Mouse (Mus musculus) MEL (cell line): ENCODE measurements at regions not wholly inside any gene's neighbourhood (a gene's known extent, or its start where the extent isn't known, plus 50 kb on each side); places are given as distances from the start of the nearest gene placed in this dataset.

Source experiments
- DNase-seq: peaks from one replicate; pipeline ENCODE4 v3.0.0; 2011; ENCODE audit warnings: low read depth, low spot score
- H3K27ac ChIP-seq: 2 replicates; pipeline ENCODE4 v1.5.1; 2012; ENCODE audit warnings: low read depth, mild to moderate bottlenecking, control low read depth, low read length, moderate library complexity; ENCODE audit not compliant: control insufficient read depth
- H3K27me3 ChIP-seq, 2 experiments: fragments of 150-350 bp in 1 of 2; sonication (generic) in 1 of 2; 2 replicates each; pipeline ENCODE4 v1.6.1; 2012; ENCODE audit warnings: low read length in 2 of 2, mild to moderate bottlenecking in 2 of 2, improper control_type of control experiment in 1 of 2, moderate library complexity in 1 of 2; ENCODE audit not compliant: insufficient read depth in 2 of 2, control insufficient read depth in 1 of 2
- H3K36me3 ChIP-seq, 2 experiments: 2 replicates each; pipeline ENCODE4 v1.6.1; 2012 to 2014; ENCODE audit warnings: low read length in 2 of 2, improper control_type of control experiment in 1 of 2, inconsistent platforms in 1 of 2, mild to moderate bottlenecking in 1 of 2; ENCODE audit not compliant: insufficient read depth in 2 of 2, control insufficient read depth in 1 of 2
- H3K4me1 ChIP-seq, 2 experiments: fragments of 150-350 bp in 1 of 2; sonication (generic) in 1 of 2; 2 replicates each; pipeline ENCODE4 v1.6.1; 2012; ENCODE audit warnings: low read length in 2 of 2, improper control_type of control experiment in 1 of 2, mild to moderate bottlenecking in 1 of 2; ENCODE audit not compliant: insufficient read depth in 2 of 2, control insufficient read depth in 1 of 2
- H3K4me3 ChIP-seq, 2 experiments: fragments of 150-350 bp in 1 of 2; sonication (generic) in 1 of 2; 2 replicates each; pipeline ENCODE4 v1.5.1; 2012; ENCODE audit warnings: low read depth in 2 of 2, low read length in 2 of 2, mild to moderate bottlenecking in 2 of 2, moderate library complexity in 2 of 2, control low read depth in 1 of 2, improper control_type of control experiment in 1 of 2; ENCODE audit not compliant: control insufficient read depth in 1 of 2, insufficient read depth in 1 of 2
- H3K79me2 ChIP-seq: 2 replicates; pipeline ENCODE4 v1.6.1; 2012; ENCODE audit warnings: mild to moderate bottlenecking, low read length, moderate library complexity; ENCODE audit not compliant: control insufficient read depth, poor library complexity, insufficient read depth
- H3K9ac ChIP-seq: 2 replicates; pipeline ENCODE4 v1.6.1; 2012; ENCODE audit warnings: low read depth, mild to moderate bottlenecking, control low read depth, low read length, moderate library complexity; ENCODE audit not compliant: control insufficient read depth, poor library complexity, severe bottlenecking
- H3K9me3 ChIP-seq: fragments of 150-350 bp; sonication (generic); replicated peaks from 2 replicates; pipeline ENCODE4 v1.6.1; 2012; ENCODE audit warnings: mild to moderate bottlenecking, low read length, improper control_type of control experiment, moderate library complexity; ENCODE audit not compliant: insufficient read depth
- BHLHE40 ChIP-seq: IDR thresholded peaks from 2 replicates; pipeline ENCODE4 v1.6.1; 2012; ENCODE audit warnings: low read depth, mild to moderate bottlenecking, inconsistent platforms, low read length, improper control_type of control experiment, borderline replicate concordance
- CHD2 ChIP-seq: IDR thresholded peaks from 2 replicates; pipeline ENCODE4 v1.6.1; 2011; ENCODE audit warnings: low read length, improper control_type of control experiment
- ELF1 ChIP-seq: IDR thresholded peaks from 2 replicates; pipeline ENCODE4 v1.6.1; 2014; ENCODE audit warnings: low read depth, mild to moderate bottlenecking, inconsistent platforms, low read length, improper control_type of control experiment, moderate library complexity
- ETS1 ChIP-seq: IDR thresholded peaks from 2 replicates; pipeline ENCODE4 v1.6.1; 2012; ENCODE audit warnings: low read depth, mild to moderate bottlenecking, inconsistent platforms, low read length, improper control_type of control experiment, moderate library complexity
- GABPA ChIP-seq: IDR thresholded peaks from 2 replicates; pipeline ENCODE4 v1.6.1; 2012; ENCODE audit warnings: low read depth, mild to moderate bottlenecking, inconsistent platforms, low read length, improper control_type of control experiment, moderate library complexity
- JUND ChIP-seq: IDR thresholded peaks from 2 replicates; pipeline ENCODE4 v1.6.1; 2011; ENCODE audit warnings: low read depth, mild to moderate bottlenecking, improper control_type of control experiment, low read length
- KAT2A ChIP-seq: conservative IDR thresholded peaks from 2 replicates; pipeline ENCODE4 v1.6.1; 2012; ENCODE audit warnings: low read depth, low read length, improper control_type of control experiment, inconsistent platforms
- NELFE ChIP-seq: IDR thresholded peaks from 2 replicates; pipeline ENCODE4 v1.6.1; 2011; ENCODE audit warnings: low read depth, low read length, improper control_type of control experiment
- POLR2A ChIP-seq, 2 experiments: IDR thresholded peaks; 2 replicates each; pipeline ENCODE4 v1.6.1; 2011 to 2012; ENCODE audit warnings: low read length in 2 of 2, mild to moderate bottlenecking in 2 of 2, control low read depth in 1 of 2, improper control_type of control experiment in 1 of 2, low read depth in 1 of 2, moderate library complexity in 1 of 2; ENCODE audit not compliant: control insufficient read depth in 1 of 2, insufficient read depth in 1 of 2, poor library complexity in 1 of 2
- POLR2AphosphoS2 ChIP-seq: IDR thresholded peaks from 2 replicates; pipeline ENCODE4 v1.6.1; 2011; ENCODE audit warnings: low read length, improper control_type of control experiment
- POLR2AphosphoS5 ChIP-seq: IDR thresholded peaks from 2 replicates; pipeline ENCODE4 v1.6.1; 2012; ENCODE audit warnings: low read depth, borderline replicate concordance, mild to moderate bottlenecking, inconsistent platforms, low read length, moderate library complexity, mixed read lengths
- SMC3 ChIP-seq: IDR thresholded peaks from 2 replicates; pipeline ENCODE4 v1.6.1; 2011; ENCODE audit warnings: low read depth, low read length, improper control_type of control experiment
- TAL1 ChIP-seq: IDR thresholded peaks from 2 replicates; pipeline ENCODE4 v1.6.1; 2012; ENCODE audit warnings: mild to moderate bottlenecking, inconsistent platforms, low read length, moderate library complexity, mixed read lengths
- TBP ChIP-seq: IDR thresholded peaks from 2 replicates; pipeline ENCODE4 v1.8.0; 2011; ENCODE audit warnings: low read depth, low read length, improper control_type of control experiment
- TCF12 ChIP-seq: IDR thresholded peaks from 2 replicates; pipeline ENCODE4 v1.6.1; 2014; ENCODE audit warnings: low read depth, mild to moderate bottlenecking, inconsistent platforms, low read length, improper control_type of control experiment, moderate library complexity
- UBTF ChIP-seq: IDR thresholded peaks from 2 replicates; pipeline ENCODE4 v1.6.1; 2012; ENCODE audit warnings: low read depth, mild to moderate bottlenecking, inconsistent platforms, low read length, improper control_type of control experiment, moderate library complexity, borderline replicate concordance; ENCODE audit not compliant: insufficient read depth
- USF1 ChIP-seq: IDR thresholded peaks from 2 replicates; pipeline ENCODE4 v1.6.1; 2014; ENCODE audit warnings: low read depth, mild to moderate bottlenecking, inconsistent platforms, low read length, improper control_type of control experiment, moderate library complexity
- USF2 ChIP-seq, 2 experiments: IDR thresholded peaks; 2 replicates each; pipeline ENCODE4 v1.6.1; 2011 to 2012; ENCODE audit warnings: improper control_type of control experiment in 2 of 2, low read length in 2 of 2, borderline replicate concordance in 1 of 2, inconsistent platforms in 1 of 2, low read depth in 1 of 2, mild to moderate bottlenecking in 1 of 2; ENCODE audit not compliant: insufficient read depth in 1 of 2
- ZC3H11A ChIP-seq: IDR thresholded peaks from 2 replicates; pipeline ENCODE4 v1.6.1; 2012; ENCODE audit warnings: low read depth, mild to moderate bottlenecking, inconsistent platforms, low read length, improper control_type of control experiment
- ZMIZ1 ChIP-seq: IDR thresholded peaks from 2 replicates; pipeline ENCODE4 v1.6.1; 2012; ENCODE audit warnings: low read depth, mild to moderate bottlenecking, inconsistent platforms, low read length, improper control_type of control experiment, moderate library complexity
- ZNF384 ChIP-seq: IDR thresholded peaks from 2 replicates; pipeline ENCODE4 v1.6.1; 2012; ENCODE audit warnings: low read depth, mild to moderate bottlenecking, inconsistent platforms, low read length, improper control_type of control experiment

DNA sequence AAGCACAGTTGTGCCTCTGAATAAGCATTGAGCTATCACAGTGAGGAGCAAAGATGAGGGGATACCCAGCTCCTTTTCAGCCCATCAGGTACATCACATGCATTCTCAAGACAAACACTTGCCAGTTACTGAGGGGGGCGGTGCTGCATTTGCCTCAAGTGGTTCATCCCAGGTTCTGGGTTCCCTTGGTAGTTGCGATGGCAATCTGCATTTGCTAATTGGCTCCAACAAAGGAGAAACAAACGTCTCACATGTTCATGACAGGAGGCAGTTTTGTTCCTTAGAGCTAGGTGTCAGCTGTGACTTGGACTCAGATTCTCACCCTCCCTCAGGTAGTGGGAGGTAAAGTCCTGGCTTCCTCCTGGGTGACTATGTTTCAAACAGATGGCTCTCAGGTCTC lies 425.5 kb downstream of the 1810013L24Rik start:
- H3K9me3 ChIP-seq, result no peaks in the 10 kb centered on the region
- no peaks in the 10 kb centered on the region for H3K4me1 ChIP-seq
- H3K4me3 ChIP-seq, result no peak overlapping the region
- no peak overlapping the region for H3K27ac ChIP-seq
- H3K36me3 ChIP-seq, result no peaks in the 10 kb centered on the region
- H3K79me2 ChIP-seq, result no peaks in the 10 kb centered on the region
- H3K27me3 ChIP-seq, result no peaks in the 10 kb centered on the region
- no peak overlapping the region for H3K9ac ChIP-seq
- no peak for DNase-seq
- TF ChIP-seq ZMIZ1 (no peak), SMC3 (no peak), TAL1 (no peak), ZC3H11A (no peak), BHLHE40 (no peak), ELF1 (no peak), CHD2 (no peak), TCF12 (no peak), GABPA (no peak), TBP (no peak), UBTF (no peak), ETS1 (no peak), USF2 (IDR thresholded peaks at IDR 0.05; ENCODE audit: borderline replicate concordance in 1 of 2, insufficient read depth in 1 of 2, low read depth in 1 of 2, low read length in 2 of 2) (no peak), JUND (no peak), ZNF384 (no peak)

DNA sequence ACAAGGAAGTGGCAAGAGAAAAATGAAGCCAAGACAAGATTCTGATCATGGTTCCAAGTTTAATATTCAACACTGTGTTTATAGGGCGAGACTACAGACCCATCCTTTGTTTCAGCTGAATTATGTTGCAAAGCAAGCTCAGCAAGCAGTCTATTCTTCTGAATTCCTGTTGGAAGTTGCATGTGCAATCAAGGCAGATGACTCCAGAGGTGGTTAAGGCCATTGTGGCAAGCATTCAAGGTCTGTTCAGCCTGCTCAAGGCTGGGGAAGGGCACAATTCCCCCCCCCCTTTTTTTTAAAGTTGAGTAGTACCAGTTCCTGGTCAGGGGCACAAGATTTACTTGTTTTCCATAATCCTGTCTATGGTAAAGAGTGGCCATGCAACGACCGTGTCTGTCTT lies 431.1 kb downstream of the 1810013L24Rik start:
- H3K79me2 ChIP-seq, result no peaks in the 10 kb centered on the region
- no peak overlapping the region for H3K4me3 ChIP-seq
- no peaks in the 10 kb centered on the region for H3K9me3 ChIP-seq
- no peak for DNase-seq
- no peak overlapping the region for H3K27ac ChIP-seq
- no peaks in the 10 kb centered on the region for H3K27me3 ChIP-seq
- H3K4me1 ChIP-seq, result no peaks in the 10 kb centered on the region
- H3K9ac ChIP-seq, result no peak overlapping the region
- TF ChIP-seq NELFE (no peak), BHLHE40 (no peak), POLR2A (IDR thresholded peaks at IDR 0.05; ENCODE audit: control insufficient read depth in 1 of 2, insufficient read depth in 1 of 2, low read depth in 1 of 2, low read length in 2 of 2, poor library complexity in 1 of 2) (no peak), TBP (no peak), POLR2AphosphoS5 (no peak), USF1 (no peak), KAT2A (no peak), CHD2 (no peak), POLR2AphosphoS2 (no peak), USF2 (IDR thresholded peaks at IDR 0.05; ENCODE audit: borderline replicate concordance in 1 of 2, insufficient read depth in 1 of 2, low read depth in 1 of 2, low read length in 2 of 2) (no peak)
- TF ChIP-seq, all 39 proteins: peak for 0
- H3K36me3 ChIP-seq, result no peaks in the 10 kb centered on the region
